Mouse (Mus musculus) spleen, adult 12 weeks (tissue): ENCODE data around the gene 9430097D07Rik.

Experiments
- DNase-seq: peaks from one replicate; pipeline ENCODE4 v3.0.0; 2022; ENCODE audit warnings: low spot score

9430097D07Rik gene

DNA sequence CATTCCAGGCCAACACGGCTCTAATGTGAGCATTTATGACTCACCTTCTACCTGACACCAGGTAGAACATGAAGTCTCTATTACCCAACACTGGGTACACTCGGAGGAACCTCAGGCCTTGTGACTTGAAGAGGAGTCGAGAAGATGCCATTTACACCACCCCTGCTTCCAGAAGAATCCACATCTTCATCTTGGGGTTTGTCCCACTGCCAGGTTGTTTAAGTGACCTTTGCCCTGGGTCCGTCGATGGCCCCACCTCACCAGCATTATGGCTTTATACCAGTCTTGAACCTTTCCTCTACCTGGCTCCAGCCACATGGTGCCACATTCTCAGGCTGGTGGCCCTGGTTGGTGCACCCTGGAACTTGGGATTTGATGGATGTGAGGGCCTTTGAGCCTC lies 21.8 kb upstream of the 9430097D07Rik start:
- no peak for DNase-seq

DNA sequence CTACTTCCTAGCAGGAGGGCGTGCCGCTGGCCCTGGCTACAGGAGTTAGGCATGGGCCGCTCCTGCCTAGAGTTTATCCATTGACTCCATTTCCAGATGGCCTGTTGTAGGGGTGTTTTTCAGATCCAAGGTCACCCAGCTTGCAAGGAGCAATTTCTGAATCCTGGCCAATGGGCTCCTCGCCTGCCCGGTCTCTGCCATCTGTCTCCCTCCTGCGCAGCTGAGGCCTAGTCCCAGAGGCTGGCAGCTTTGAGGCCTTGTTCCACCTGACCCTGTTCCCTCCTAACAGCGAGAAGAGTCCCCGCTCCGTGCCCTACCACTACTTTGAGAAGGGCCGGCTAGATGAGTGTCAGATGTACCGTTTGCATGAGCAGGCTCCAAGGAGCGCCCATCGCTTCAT lies 21.2 kb upstream of the 9430097D07Rik start:
- no peak for DNase-seq

DNA sequence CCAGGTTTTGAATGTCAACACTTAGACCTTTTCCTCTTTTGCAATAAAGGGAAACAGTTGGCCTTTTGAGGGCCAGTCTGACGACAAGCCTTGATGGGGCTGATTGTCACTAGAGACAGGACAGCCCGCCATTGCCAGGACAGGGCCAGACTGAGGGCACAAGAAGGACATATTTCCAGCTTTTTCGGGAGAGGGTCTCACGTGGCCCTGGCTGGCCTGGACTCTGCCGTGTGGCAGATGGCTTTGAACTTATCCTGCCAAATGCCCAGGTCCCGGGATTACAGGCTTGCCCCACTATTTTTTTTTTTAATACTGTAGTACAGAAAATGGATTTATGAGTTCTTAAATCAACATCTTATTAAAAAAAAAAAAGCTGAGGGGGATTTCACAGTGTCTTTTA lies 15.8 kb upstream of the 9430097D07Rik start:
- no peak for DNase-seq

DNA sequence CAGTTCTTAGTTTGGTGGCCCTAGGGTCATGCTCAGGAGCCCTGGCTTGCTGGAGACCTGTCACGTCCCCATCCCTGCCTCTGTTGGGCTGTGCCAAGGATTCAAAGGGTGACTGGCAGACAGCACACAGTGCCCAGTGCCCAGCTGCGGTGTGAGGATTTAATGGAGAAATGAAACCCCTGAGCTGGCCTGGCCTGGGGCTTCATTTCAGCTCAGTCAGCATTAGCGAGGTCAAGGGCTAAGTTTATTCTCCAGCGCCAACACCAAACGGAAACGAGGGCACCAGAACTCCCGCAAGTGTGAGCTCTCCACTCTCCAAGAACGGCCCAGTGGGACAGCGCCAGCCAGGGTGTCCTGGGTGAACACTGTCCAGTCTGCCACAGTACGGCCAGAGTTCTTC lies 14.7 kb upstream of the 9430097D07Rik start:
- DNase-seq, result no peak

DNA sequence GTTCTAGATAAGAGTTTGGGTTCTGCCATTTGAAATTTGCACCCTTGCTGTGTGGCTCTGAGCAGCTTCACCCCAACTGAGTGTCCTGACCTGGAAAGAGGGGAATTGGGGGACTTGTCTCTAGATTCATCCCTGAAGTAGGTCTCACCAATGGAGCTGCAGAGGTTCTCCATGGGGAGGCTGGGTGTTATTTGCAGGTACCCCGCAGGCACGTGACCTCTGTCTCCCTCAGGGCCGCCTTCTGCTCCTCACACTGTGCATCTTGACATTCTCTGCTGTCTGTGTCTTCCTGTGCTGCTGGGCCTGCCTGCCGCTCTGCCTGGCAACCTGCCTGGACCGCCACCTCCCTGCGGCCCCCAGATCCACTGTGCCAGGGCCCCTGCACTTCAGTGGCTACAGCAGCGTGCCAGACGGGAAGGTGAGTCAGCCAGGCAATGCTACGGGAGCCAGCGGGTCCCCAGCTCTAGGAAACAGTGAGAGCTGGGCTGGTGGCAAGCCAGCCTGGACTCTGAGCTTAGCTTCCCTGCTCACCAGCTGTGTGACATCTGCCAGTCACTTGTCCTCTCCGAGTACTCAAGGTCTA lies 13.8 kb upstream of the 9430097D07Rik start:
- no peak for DNase-seq

DNA sequence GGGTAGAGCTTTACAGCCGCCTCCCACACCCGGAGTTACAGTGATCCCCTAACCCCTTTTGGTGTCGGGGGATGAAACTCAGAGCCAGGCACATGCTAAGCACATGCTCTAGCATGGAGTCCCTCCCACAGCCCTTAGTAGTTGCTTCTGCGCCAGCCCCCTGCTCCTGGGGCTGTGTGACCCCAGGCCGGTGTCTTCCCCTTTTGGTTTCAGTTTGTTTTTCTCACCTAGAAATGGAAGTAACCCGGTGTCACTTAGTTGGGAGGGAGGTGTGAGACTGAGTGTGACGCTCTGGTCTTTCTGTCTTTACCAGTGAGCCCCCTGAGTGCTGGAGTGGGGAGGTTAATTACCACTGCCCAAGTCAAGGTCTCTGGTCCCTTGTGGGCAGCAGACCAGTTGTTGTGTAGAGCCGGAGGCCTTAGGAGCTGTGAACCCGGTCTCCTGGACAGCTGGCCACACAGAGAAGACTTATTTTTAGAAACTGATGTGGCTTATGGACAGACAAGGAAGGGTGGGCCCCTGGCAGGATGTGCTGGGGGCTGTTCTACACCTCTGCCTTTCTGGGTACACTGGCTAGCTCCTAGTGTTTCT lies 12.3 kb upstream of the 9430097D07Rik start:
- DNase-seq, result peak; percentile 53

DNA sequence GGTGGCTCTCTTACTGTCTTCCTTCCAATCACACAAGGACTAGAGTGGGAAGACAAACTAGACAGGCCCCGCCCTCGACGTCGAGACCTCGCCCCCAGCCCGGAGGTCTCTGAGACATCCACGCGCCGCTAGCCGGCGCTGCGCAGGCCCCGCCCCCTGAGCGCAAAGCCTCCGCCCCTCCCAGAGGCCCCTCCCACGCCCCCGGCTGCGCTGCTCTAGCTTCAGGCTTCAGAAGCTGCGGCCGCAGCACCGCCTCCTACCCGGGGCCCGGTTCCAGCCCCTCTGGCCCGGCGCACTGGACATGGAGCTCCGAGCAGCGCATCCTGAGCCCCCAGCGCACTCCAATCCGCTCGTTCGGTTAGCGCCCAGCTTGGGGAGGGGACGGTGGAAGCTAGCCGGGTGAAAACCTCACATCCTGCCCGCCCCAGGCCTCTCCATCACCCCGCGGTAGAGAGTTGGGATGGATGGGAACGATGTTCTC lies 11.4 kb upstream of the 9430097D07Rik start, which contains the start of gene St6galnac4:
St6galnac4 (plus strand) TSS at position 225 of the 481 bp plus-strand sequence.
- DNase-seq, result peak; percentile 80

DNA sequence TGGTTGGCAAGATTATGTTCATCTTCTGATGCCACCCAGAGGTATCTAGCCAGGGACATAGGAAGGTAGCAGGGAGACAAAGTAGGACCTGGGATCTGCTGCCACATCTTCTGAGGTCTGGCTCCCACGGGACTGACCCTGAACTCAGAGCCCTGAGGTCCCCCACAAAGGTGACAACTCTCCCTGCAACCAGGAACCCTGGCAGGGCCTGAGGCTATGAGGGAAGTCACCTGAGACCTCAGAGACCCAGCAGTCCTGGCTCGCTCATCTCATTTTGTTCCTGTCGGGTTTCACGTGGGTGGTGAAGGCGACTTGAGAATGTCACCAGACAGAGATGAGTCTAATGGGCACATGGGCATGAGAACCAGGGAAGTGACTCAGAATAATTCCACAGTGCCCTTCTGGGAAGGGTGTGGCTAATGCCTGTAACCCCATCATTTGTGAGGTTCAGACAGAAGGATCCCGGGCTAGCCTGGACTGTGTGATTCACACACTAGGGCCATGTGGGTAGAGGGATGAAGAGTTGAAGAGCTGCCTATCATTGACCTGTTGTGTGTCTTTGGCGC lies 9.7 kb upstream of the 9430097D07Rik start:
- DNase-seq, result no peak

DNA sequence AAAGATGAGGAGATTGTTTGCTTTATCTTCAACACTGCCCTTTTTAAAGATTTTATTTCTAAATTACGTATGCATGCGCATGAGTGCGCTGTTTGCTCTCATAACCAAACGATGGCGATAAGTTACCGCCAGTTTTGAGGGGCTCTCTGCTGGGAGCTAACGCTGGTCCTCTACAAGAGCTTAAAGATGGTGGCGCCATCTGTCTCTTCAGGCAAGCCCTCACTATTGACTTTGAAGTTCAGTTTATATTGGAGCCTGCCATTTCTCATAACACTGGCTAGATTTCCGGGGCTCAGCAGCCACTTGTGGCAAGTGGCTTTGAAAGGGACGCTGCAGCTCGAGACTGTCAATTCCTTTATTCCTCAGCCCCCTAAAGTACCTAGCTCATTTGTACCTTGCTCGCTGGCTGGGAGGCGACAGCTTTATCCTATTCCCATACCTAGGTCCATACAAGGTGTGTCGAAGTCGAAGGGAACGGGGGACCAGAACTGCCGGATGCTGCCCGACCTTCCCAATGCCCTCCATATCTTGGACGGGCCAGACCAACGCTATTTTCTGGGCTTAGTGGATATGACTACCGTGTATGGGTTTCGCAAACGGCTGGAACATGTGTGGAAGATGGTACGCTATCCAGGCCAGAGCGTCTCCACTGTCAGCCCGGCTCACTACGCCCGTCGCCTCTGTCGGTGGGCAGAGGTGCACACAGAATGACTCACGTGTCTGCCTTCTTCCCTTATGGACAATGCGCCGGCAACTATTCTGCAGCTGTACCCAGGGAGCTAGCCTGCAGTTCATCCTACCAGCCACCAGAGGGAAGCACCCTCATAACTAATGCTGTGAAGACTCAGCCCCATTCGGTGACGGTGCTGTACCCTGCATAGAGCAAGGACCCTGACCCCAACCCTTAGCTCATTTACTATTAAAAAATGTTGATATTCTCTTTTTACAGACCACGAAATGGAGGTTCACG lies 7.6 kb upstream of the 9430097D07Rik start:
- peak; percentile 52 for DNase-seq

DNA sequence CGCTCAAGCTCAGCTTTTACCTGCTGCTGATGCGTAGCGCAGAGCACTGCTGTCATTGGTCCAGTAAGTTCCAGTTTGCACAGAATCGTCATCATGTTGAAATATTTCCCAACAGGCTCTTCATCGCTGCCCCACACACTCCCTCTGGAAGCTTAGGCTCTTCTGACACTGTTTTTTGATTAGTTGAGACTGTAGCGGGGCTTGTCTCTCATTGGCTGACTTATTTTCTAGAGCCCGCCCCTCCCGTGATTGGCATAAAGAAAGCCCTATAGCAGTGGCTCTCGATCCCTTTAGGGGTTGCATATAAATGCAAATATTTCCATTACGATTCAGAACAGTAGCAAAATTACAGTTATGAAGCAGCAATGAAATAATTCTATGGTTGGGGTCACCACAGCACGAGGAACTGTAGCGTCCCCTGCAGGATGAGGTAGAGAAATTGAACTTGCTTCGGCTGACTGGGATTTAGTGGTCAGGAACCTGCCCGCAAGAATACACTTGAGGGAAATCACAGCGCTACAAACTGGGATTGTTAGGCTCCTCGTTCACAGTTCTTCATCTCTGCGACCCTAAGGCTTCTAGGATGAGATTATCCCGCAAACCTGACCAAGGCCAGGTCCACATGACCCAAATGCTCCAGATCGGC lies 6.1 kb upstream of the 9430097D07Rik start:
- no peak for DNase-seq

DNA sequence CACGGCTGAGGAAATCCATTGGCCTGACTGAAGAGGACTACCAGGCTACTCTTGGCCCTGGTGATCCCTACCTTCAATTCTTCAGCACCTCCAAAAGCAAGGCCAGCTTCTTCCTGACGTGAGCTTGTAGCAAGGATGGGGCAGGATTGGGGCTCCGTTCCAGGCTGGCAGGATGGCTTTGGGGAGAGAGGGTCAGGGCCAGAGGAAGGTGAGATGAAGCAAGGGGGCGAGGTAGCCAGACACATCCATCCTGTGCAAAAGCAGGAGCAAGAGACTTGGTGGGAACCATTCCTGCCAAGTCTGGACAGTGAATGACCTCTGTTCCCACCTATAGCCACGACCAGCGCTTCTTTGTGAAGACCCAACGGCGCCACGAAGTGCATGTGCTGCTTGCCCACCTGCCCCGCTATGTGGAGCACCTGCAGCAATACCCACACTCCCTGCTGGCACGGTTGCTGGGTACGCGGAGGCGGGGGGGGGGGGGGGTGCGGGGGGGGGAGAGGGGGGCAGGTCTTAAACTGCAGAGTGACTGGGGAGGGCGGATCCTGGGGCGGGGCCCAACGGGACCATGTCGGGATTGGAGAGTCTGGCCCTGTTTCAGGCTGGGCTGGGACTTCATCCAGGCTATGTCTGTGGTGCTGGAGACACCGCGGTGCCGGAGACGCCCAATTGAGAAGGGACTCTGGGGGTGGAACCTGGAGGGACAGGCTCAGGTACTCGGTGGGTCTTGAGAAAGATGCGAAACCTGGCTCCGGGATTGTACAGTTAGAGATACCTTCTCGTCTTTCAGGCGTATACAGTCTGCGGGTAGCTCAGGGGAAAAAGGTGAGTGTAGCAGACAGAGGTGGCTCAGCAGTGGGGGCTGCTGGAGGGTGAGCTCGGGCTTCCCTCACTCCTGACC lies 2.9 kb upstream of the 9430097D07Rik start:
- DNase-seq, result no peak

DNA sequence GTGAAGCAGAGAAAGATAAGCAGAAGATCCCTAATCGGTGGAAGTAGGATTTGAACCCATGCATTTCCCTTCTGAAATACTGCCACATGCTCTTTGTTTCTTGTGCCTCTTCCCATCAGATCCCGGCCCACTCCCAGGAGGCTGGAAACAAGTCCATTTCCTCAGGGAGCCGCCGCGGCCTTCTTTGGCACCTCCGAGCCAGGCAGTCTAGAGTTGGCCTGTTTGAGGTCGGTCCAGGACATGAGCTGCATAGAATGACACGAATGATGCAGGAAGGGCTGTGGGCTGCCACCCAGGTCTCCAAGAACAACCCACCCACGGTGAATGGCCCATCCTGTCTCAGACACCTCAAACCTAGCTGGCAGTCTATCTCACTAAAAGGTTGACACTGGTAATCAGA lies 1.0 kb upstream of the 9430097D07Rik start:
- DNase-seq, result no peak

DNA sequence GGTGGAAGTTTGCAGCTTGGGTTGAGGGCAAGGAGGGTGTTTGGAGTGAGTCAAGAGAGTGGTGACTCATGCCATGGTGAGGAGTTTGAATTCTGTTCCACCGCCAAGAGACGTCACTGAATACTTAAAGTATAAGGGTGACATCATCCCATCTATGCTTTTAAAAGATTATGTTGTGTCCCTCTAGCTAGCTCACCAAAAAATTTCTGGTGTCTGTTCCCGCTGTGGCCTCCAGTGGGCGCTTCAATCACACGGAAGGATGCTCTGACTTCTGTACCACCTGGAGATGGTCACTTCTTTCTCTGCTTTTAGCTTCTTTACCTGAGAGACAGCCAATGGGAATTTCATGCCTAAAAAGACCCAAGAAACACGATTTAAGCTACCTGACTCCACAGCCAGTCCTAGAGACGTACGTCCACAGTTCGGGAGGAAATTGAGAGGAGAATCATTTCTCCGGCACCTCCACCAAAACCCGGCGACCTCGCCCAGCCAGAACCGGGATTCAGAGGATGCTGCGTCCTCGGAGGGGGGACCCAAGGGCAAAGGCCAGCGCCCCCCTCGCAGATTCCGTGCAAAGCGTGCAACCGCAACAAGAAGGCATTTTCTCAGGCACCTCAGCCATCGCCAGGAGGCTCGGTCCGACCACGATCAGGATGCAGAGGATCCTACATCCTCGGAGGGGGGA lies 441 bp downstream of the 9430097D07Rik start:
- peak; percentile 29 for DNase-seq

DNA sequence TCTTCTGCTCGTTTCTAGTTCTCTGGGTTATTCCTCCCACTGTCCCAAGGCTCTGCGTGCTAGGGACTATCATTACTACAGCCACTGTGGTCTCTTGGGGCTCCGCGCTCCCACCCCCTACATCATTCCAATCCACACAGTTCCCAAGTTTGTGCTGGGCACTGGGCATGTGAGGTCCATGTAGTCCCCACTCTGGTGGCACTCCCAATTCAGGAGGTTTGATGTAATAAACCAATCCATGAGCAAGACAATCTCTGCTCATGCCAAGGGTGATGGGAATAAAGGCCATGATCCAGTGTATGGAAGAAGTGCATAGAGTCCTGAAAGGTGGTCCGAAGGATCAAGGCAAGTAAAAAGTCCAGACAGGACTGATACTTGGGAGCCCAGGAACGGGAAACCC lies 987 bp downstream of the 9430097D07Rik start, which contains the start of gene Pip5kl1:
Pip5kl1 (plus strand) TSS at position 301 of the 400 bp plus-strand sequence.
- no peak for DNase-seq

DNA sequence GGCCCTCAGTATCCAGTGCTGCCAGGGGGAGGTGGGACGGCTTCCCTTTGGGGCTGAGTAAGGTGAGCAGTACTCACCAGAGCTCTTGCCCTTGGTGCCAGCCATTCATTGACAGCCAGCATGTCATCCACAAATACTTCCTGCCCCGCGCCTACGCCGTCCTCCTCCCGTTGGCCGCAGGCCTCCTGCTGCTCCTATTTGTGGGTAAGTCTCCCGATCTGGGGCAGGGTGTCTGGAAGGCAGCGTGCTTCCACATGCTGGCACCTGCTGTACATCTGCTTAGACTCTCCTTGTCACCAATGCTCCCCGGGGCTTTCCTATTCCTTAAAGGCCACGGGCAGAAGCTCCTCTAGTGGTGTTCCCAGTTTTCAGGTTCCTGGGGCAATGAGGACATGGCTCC lies 3.3 kb downstream of the 9430097D07Rik start:
- no peak for DNase-seq

DNA sequence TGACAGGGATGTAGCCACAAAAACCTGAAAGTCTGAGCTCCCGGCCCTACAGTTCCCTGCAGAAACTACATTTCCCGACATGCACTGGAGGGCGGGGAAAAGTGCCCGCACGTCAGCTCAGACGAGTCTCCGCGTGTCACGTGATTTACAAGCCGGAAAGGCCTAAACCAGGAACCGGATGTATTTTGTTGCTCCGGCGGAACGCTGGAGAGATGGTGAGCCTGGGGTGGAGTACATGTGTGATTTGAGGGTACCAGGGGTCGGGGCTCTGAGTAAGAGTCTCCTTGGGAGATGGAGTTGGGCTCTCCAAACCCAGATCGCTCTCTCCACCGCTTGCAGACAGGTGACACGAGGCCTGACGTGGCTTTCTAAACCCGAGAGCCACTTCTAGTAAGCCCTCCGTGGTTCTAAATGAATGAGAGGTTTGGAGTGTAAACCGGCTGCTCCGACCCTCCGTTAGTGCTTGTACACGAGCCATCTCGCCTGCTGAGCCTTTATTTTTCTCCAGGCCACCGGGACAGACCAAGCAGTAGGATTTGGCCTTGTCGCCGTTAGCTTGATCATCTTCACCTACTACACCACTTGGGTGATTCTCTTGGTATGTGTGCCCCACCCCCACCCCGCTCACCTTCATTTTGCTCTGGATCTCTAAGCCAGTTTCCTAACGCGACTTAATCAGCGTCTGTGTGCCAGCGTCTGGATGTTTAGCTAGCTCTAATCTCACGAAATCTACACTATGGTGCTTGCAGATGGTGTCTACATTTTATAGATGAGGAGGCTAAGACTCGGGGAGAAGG lies 4.6 kb downstream of the 9430097D07Rik start, which contains the start of gene Dpm2:
Dpm2 (plus strand) TSS at position 161 of the 797 bp plus-strand sequence.
- DNase-seq, result peak; percentile 82

DNA sequence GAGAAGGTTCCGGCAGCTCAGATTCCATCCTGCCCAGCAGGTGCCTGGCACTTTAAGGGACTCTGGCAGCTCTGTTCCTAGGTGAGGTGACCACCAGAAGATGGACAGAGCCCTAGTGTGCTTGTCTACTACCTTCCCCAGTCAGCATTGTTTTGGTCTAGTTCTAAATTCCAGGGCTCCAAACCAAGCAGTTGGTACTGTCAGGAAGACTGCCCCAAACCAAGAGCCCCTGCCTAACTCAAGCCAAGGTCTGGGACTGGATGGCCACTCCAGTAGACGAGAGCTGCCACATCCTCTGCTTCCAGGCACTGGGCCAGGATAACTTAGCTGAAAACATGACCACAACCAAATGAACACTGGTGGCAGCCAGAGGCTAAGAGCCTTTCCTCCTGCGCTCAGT lies 6.5 kb downstream of the 9430097D07Rik start:
- no peak for DNase-seq

DNA sequence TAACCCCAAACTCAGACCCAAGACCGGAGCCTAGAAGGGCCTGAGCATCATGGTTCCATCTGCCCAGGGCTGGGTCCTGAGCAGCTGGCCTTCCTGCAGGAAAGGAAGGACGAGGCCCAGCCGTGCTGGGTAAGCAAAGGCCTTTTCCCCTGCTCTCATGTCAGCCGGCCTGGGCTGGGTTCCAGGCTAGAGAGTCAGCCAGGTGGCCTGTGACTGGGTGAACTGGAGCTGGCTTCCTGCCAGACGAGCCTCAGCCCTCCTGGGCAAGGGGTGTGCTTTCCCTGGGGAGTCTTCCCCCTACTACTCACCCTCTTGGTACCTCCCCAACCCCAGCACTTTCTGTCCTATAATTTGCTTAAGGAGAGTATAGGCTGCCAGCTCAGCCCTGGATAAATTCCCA lies 7.3 kb downstream of the 9430097D07Rik start:
- no peak for DNase-seq

DNA sequence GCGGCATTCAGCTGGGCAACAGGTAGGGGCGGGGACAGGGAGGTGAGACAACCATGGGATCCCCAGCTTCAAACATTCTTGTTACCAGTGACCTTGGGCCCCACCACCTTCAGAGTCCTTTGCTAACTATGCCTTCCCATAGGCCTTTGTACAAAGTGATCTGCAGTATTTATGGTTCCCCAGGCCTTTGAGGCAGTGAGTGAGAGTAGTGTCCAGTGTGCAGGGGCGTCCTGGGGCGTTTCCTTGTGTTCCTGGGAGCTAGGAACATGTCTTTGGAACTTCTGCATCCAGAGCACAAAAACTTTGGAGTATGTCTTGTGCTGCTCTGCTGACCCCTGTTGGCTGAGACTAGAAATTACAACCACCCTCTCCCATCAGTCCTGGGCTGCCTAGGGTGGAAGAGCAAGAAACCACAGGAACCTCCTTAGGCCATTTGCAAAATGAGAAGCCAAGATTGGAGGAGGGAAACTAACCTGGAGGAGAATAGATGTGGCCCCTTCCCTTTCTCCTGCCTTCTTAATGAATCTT lies 8.9 kb downstream of the 9430097D07Rik start:
- DNase-seq, result no peak
